Mouse (Mus musculus) brain, embryonic 14.5 days (tissue): ENCODE measurements around the gene Ppp2r5c.

Experiments
- CTCF ChIP-seq: fragments of 200-500 bp; IDR thresholded peaks from 2 replicates; pipeline ENCODE4 v1.5.1; 2012; ENCODE audit warnings: inconsistent platforms, mild to moderate bottlenecking, moderate library complexity, borderline replicate concordance; ENCODE audit not compliant: insufficient read depth, insufficient read length; ENCODE audit errors: extremely low read depth
- POLR2A ChIP-seq: fragments of 200-500 bp; IDR thresholded peaks from 2 replicates; pipeline ENCODE4 v1.6.1; 2012; ENCODE audit warnings: mild to moderate bottlenecking, inconsistent platforms, borderline replicate concordance; ENCODE audit not compliant: poor library complexity, insufficient read depth, insufficient read length, severe bottlenecking; ENCODE audit errors: extremely low read depth

GRCm38 (mm10) chr12:110478601-110479008, 31.7 kb downstream of the Ppp2r5c start:
- no peak for TF ChIP-seq POLR2A
- no peak for TF ChIP-seq CTCF
